Mouse (Mus musculus) liver, embryonic 16.5 days (tissue): ENCODE data around the gene Cstf3. TPM values are rescaled to one million over a fixed set of nuclear protein-coding genes. Genes with fewer than 3 reads are reported as not detected.
A peak's percentile ranks its signal among the peaks of the same experiment; 100 is the strongest.

Experiments
- ATAC-seq: fragments of 200-750 bp; cut with Nextera tagmentation; 2 replicates; pipeline ENCODE4 v1.8.0; 2017; ENCODE audit warnings: low read depth, mild to moderate bottlenecking, moderate number of reproducible peaks, moderate library complexity
- H3K27ac ChIP-seq: fragments of 300-500 bp; sonication (generic); 2 replicates; pipeline ENCODE4 v1.5.1; 2014; ENCODE audit warnings: mild to moderate bottlenecking, low read length
- H3K27me3 ChIP-seq: fragments of 300-500 bp; sonication (generic); 2 replicates; pipeline ENCODE4 v1.6.1; 2014; ENCODE audit warnings: low read depth, low read length, mixed read lengths; ENCODE audit not compliant: control insufficient read depth, insufficient read depth
- H3K36me3 ChIP-seq: fragments of 300-500 bp; sonication (generic); 2 replicates; pipeline ENCODE4 v1.6.1; 2014; ENCODE audit warnings: mild to moderate bottlenecking; ENCODE audit not compliant: control insufficient read depth, insufficient read depth
- H3K4me1 ChIP-seq: fragments of 300-500 bp; sonication (generic); 2 replicates; pipeline ENCODE4 v1.6.1; 2014; ENCODE audit warnings: low read depth, low read length, mixed read lengths; ENCODE audit not compliant: control insufficient read depth
- H3K4me2 ChIP-seq: fragments of 300-500 bp; sonication (generic); 2 replicates; pipeline ENCODE4 v1.6.1; 2014; ENCODE audit warnings: low read depth, low read length, mixed read lengths
- H3K4me3 ChIP-seq: fragments of 300-500 bp; sonication (generic); 2 replicates; pipeline ENCODE4 v1.5.1; 2014; ENCODE audit warnings: low read depth, mild to moderate bottlenecking, low read length
- H3K9ac ChIP-seq: fragments of 300-500 bp; sonication (generic); 2 replicates; pipeline ENCODE4 v1.6.1; 2014; ENCODE audit warnings: low read depth, low read length
- H3K9me3 ChIP-seq: fragments of 300-500 bp; sonication (generic); replicated peaks from 2 replicates; pipeline ENCODE4 v1.6.1; 2016; ENCODE audit warnings: low read length; ENCODE audit not compliant: control insufficient read depth
- WGBS: fragments of 180-500 bp; shearing (Covaris S2); extraction: QIAGEN DNeasy Blood & Tissue Kit; methylation state at CpG from one replicate; pipeline ENCODE4 v1.1.7; 2014; ENCODE audit not compliant: insufficient replicate concordance; 5-methylcytosine and 5-hydroxymethylcytosine counted together
- polyA plus RNA-seq: library from polyadenylated mRNA; unstranded; fragments of >200 nt; fragmentation: Nextera tagmentation; extraction: Ambion mirVana; gene quantifications from 2 replicates; pipeline ENCODE4 v1.2.1, GENCODE M21; 2015

Cstf3 gene
- polyA plus RNA-seq, 1 experiment from 2014 or later, result 21.9 TPM

GRCm38 (mm10) chr2:104690720-104691119, 100.4 kb downstream of the Cstf3 start:
- Histone ChIP-seq H3K9ac (no peak overlapping the region), H3K4me3 (no peak overlapping the region), H3K27me3 (no peaks in the 10 kb centered on the region), H3K9me3 (no peaks in the 10 kb centered on the region), H3K4me1 (peaks cover 4% of the 10 kb centered on the region; the same call in 1 of the 2 replicates), H3K27ac (no peak overlapping the region), H3K4me2 (no peak overlapping the region), H3K36me3 (no peaks in the 10 kb centered on the region)
- 30% methylated on average over 4 of the region's 4 CpGs for WGBS
- ATAC-seq, result no peak

- Histone ChIP-seq H3K4me1 (peaks cover 4% of the 10 kb centered on the region; the same call in 1 of the 2 replicates), H3K27ac (no peak overlapping the region), H3K9ac (no peak overlapping the region), H3K36me3 (no peaks in the 10 kb centered on the region), H3K9me3 (no peaks in the 10 kb centered on the region), H3K4me3 (no peak overlapping the region), H3K27me3 (no peaks in the 10 kb centered on the region), H3K4me2 (no peak overlapping the region)
- 41% methylated on average over 2 of the region's 2 CpGs for WGBS
- no peak for ATAC-seq
These were observed 102.2 kb downstream of the Cstf3 start for GRCm38 (mm10) chr2:104692551-104692950.

- Histone ChIP-seq H3K4me3 (no peak overlapping the region), H3K9me3 (no peaks in the 10 kb centered on the region), H3K36me3 (no peaks in the 10 kb centered on the region), H3K4me2 (no peak overlapping the region), H3K4me1 (no peaks in the 10 kb centered on the region; the same call in 1 of the 2 replicates), H3K9ac (no peak overlapping the region), H3K27ac (no peak overlapping the region), H3K27me3 (no peaks in the 10 kb centered on the region)
- no peak for ATAC-seq
- 74% methylated on average over 11 of the region's 11 CpGs for WGBS
These were observed 109.3 kb downstream of the Cstf3 start for GRCm38 (mm10) chr2:104699659-104700058.

GRCm38 (mm10) chr2:104703158-104703557, 112.8 kb downstream of the Cstf3 start:
- Histone ChIP-seq H3K4me2 (no peak overlapping the region), H3K4me3 (no peak overlapping the region), H3K27ac (no peak overlapping the region), H3K27me3 (no peaks in the 10 kb centered on the region), H3K9ac (no peak overlapping the region), H3K36me3 (no peaks in the 10 kb centered on the region), H3K4me1 (no peaks in the 10 kb centered on the region; the same call in 1 of the 2 replicates), H3K9me3 (no peaks in the 10 kb centered on the region)
- ATAC-seq, result no peak
- 58% methylated on average over 3 of the region's 3 CpGs for WGBS

- no peak overlapping the region for H3K9ac ChIP-seq
- WGBS, result 60% methylated on average over 3 of the region's 3 CpGs
- H3K27ac ChIP-seq, result no peak overlapping the region
- no peak overlapping the region for H3K4me3 ChIP-seq
- H3K4me2 ChIP-seq, result no peak overlapping the region
- ATAC-seq, result no peak
- no peaks in the 10 kb centered on the region for H3K27me3 ChIP-seq
- H3K4me1 ChIP-seq, result no peaks in the 10 kb centered on the region; the same call in 1 of the 2 replicates
- H3K36me3 ChIP-seq, result no peaks in the 10 kb centered on the region
- no peaks in the 10 kb centered on the region for H3K9me3 ChIP-seq
These were observed 114.0 kb downstream of the Cstf3 start for GRCm38 (mm10) chr2:104704355-104704754.

GRCm38 (mm10) chr2:104709786-104710337, 119.5 kb downstream of the Cstf3 start:
- H3K9me3 ChIP-seq, result no peaks in the 10 kb centered on the region
- peaks cover 26% of the 10 kb centered on the region for H3K27me3 ChIP-seq
- WGBS, result 53% methylated on average over 6 of the region's 6 CpGs
- no peak overlapping the region for H3K9ac ChIP-seq
- no peak overlapping the region for H3K4me3 ChIP-seq
- peaks cover 2% of the 10 kb centered on the region; the same call in 1 of the 2 replicates for H3K4me1 ChIP-seq
- ATAC-seq, result no peak
- H3K27ac ChIP-seq, result no peak overlapping the region
- no peaks in the 10 kb centered on the region for H3K36me3 ChIP-seq
- H3K4me2 ChIP-seq, result no peak overlapping the region

- H3K36me3 ChIP-seq, result no peaks in the 10 kb centered on the region
- H3K27ac ChIP-seq, result no peak overlapping the region
- WGBS, result 19% methylated on average over 6 of the region's 6 CpGs
These were observed 120.5 kb downstream of the Cstf3 start for GRCm38 (mm10) chr2:104710670-104711370.

GRCm38 (mm10) chr2:104711585-104712485, 121.5 kb downstream of the Cstf3 start, which contains the start of gene Tcp11l1:
Tcp11l1 (minus strand) TSS chr2:104712169.
- Histone ChIP-seq H3K27me3 (peaks cover 26% of the 10 kb centered on the region), H3K4me3 (peak within 1 kb of the TSS; percentile 70), H3K27ac (no peak within 1 kb of the TSS), H3K9me3 (no peaks in the 10 kb centered on the region), H3K9ac (peak within 1 kb of the TSS; percentile 54), H3K36me3 (no peaks in the 10 kb centered on the region), H3K4me1 (peaks cover 2% of the 10 kb centered on the region; the same call in 1 of the 2 replicates), H3K4me2 (peak within 1 kb of the TSS; percentile 73)
- WGBS, result under 1% methylated on average over 72 of the region's 99 CpGs
- peak; percentile 64; the same call in 1 of the 2 replicates for ATAC-seq

More at GRCm38 (mm10) chr2:104710670-104711370, 120.5 kb downstream of the Cstf3 start:
- H3K4me2 ChIP-seq, result peak overlapping the region; percentile 73; the same call in 1 of the 2 replicates
- H3K9ac ChIP-seq, result no peak overlapping the region
- H3K4me1 ChIP-seq, result peaks cover 2% of the 10 kb centered on the region; the same call in 1 of the 2 replicates
- peaks cover 26% of the 10 kb centered on the region for H3K27me3 ChIP-seq
- H3K4me3 ChIP-seq, result no peak overlapping the region
- no peaks in the 10 kb centered on the region for H3K9me3 ChIP-seq
- ATAC-seq, result no peak
